Mouse (Mus musculus) c-Kit-positive CD71-positive TER-119-positive erythroid progenitor cells, embryonic 14.5 days (primary cell): Measurements from ENCODE around the gene Fignl1.
A peak's percentile ranks its signal among the peaks of the same experiment; 100 is the strongest.

Experiments
- DNase-seq: peaks from one replicate; pipeline ENCODE4 v3.0.0-alpha.2; 2013; ENCODE audit warnings: low spot score

The Fignl1 gene

DNA sequence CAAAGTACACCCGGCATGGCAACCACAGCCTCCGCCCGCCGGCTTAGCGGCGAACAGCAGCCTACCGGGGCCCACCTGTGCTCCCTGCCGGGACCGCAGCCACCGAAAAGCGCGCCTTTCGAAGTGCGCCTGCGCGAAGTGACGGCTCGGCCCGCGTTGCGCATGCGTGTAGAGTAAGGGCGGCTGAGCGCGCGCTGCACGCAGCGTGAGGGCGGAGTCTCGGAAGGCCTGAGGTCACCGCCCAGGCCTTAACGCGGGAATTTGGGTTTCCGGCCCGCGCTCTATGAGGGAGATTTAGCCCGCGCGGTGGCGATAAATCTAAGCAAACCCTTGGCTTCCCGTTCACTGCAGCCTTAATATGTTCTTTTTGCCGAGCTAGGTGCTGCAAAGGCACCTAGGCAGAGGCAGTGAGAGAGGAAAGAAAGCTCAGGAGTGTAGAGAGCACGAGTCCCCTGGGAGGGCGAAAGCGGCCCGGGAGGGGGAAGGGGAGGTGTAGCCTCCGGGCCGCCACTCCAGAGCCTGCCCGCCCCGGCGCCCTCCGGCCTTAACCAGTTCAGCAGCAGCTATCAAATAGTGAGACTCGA is at the start of gene Fignl1:
Gene Fignl1 (minus strand): TSS at position 143 of the 584 bp plus-strand sequence.
- DNase-seq = peak; percentile 97

GRCm38 (mm10) chr11:11856959-11857358 is 48.2 kb upstream of the Fignl1 start:
- no peak for DNase-seq

DNA sequence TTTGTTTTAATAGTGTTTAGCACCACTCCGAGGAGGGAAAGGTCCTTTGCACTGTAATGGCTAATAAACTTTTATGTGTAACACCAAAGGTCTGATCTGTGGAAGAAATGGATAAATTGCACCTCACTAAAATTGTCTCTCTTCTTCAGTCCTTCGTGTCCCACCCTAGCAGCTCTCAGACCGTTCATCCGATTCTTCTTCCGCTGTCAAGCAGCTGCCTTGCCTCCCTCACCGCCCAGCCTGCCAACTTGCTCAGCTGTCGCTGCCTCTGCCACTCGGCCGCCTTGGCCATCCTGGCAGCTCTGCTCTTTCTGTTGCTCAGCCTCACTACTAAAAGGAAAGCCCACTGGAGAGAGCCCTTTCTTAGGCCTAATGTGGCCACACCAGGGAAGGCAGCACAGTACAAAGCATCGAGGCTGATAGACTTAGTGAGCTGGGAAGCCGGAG is 46.9 kb upstream of the Fignl1 start:
- no peak for DNase-seq

- DNase-seq = no peak
Observed at GRCm38 (mm10) chr11:11855061-11855672, 46.4 kb upstream of the Fignl1 start.

- no peak for DNase-seq
Observed at GRCm38 (mm10) chr11:11853731-11854461, 45.1 kb upstream of the Fignl1 start.

GRCm38 (mm10) chr11:11851957-11852505 is 43.3 kb upstream of the Fignl1 start:
- no peak for DNase-seq

DNA sequence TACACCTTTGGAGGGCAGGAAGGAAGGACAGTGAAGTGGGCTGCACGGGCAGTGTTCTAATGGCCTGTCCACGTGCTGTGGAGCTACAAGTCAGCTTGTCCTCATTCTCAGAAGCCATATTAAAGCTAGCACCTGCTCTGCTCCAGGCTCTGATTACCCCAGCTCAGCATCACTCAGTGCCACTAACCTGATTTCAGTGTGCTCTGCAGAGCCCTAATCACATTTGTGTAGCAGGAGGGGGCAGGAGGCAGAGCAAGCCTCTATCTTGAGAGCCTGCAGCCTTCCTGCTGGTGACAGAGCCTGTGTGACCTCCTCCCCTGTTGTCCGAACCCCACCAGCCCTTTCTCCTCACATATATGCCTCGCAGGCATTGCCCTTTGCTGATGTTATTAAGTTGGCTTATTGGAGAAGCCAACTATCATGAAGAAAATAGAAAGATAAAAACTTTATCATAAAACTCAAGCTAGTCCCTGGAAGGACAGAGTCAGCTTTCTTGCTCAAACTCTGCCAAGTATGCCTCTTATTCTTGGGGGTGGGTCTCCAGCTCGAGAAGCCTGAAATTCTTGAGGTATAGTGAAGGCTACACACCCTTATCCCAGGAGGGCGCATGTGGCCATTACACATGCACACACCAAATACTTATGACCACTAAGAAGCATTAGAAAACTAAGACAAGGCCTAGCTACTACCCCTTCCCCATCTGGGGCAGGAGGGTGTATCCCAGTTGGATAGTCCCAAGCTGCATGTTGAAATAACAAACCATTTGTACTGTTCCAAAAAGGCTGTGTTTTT is 41.9 kb upstream of the Fignl1 start:
- no peak for DNase-seq

- no peak for DNase-seq
Observed at GRCm38 (mm10) chr11:11849513-11850311, 41.0 kb upstream of the Fignl1 start.

DNA sequence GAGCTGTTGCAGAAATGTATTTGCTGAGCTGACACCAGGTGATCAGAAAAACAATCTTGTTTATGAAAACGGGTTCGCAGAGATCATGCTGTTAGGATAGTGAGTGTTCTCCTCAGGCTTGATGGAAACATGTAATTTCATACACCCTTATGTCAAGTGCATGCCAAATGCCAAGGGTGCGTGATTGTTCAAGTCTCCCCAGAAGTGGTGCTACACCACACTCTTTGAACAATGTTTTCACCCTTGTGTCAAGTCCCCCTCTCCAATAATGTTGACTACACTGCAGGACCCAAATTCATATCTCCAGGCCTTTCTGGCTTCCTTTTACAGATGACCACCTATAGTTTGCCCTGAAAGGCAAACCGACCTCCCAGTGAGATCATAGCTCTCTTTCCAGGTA is 39.7 kb upstream of the Fignl1 start:
- DNase-seq = no peak

DNA sequence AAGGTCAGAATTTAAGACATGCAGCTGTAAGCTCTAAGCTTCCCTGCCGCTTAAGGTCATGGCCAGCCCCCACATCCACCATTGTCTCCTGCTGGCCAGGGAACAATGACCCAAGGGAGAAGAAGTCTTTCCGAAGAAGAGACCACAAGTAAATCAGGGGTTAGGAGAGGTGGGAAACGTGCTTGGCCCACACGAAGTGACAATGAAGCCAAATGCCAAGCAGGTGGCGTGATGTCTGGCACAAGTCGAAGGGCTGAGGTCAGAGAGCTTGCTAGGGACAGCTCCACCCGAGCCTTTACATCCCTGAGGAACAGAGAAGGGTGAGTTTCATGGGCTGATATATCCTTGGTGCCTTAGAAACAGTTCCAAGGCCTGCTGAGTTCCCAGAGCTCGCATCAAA is 36.3 kb upstream of the Fignl1 start:
- DNase-seq = no peak

GRCm38 (mm10) chr11:11844367-11844971 is 35.7 kb upstream of the Fignl1 start:
- DNase-seq = no peak

DNA sequence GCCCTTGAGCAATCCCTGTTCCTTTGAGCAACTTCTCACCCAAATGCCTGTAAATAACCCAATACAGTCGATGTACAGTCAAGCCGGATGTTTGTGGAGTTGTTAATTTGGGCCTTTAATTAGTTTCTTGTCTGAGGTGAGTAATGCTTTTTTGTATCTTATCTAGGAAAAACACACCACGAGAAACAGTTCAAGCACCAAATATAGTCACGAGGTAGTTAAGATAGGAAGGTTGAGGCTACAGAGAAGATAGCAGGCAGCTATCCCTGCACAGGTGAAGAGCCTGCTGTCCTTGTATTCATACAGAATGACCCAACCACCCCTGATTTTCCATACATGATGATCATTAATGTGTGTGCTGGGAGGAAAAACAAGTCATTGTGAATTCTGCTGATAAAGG is 32.8 kb upstream of the Fignl1 start:
- peak; percentile 70 for DNase-seq

DNA sequence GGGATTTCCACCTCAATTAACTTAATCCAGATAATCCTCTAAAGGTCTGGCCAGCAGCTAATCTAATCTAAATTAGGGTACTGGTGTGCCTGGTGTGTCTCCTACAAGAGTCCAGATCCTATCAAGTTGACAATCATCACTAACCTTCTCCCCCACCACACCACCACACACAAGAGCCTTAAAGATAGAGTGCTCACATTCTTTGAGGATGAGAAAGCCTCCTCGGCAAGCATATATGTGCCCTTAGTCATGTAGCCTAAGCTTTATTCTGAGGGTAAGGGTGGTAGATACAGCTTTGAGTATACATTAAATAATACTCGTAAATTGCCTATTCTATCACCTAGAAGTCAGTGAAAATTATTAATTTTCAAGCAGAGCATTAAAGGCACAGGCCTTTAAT is 32.0 kb upstream of the Fignl1 start:
- DNase-seq = no peak

DNA sequence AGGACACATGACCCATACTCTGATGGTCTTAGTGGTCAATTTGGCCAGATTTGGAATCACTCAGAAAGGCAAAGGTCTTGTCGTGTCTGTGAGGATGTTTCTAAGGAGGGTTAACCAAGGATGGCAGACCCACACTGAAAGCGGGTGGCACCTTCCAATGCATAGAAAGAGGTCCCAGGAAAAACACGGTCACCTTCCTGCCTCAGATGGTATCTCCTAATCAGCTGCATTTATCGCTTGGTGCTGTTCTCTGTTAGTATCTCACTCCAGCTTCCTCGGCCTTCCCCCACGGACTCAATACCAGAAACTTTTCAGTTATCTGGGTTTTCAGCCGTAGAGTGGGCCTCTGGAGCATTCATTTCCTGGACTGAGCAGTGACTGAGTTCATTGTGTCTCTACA is 31.1 kb upstream of the Fignl1 start:
- no peak for DNase-seq

- DNase-seq = no peak
Observed at GRCm38 (mm10) chr11:11837384-11837783, 28.6 kb upstream of the Fignl1 start.

DNA sequence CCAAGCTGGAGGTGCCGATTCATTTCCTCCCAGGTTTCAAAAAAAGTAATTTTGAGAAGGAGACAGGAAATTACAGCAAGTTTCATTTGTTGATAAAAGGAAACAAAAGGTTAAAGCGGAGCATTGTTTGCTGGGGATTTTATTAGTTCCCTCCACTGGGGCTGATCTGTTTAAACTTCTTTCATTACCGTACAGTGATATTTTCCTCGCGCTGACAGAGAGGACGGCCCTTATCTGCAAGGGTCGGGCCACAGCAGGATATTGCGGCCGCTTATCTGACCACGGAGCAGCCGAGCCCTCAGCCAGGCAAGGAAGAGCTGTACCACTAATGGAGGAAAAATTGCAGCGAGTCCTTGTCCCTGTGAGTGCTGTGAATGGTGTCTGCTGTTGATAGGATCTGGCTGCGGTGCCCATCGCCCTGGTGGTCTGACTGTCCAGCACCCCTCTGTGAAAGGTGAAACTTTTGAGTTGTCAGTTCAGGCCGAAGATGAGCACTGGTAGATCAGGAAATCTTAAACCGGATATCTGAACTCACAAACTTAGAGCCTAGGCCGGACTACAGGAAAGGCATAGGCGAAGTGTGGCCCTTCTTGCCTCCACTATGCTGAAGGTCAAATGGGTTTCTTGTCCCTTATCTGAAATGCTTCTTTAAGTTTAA is 28.1 kb upstream of the Fignl1 start:
- DNase-seq = peak; percentile 79

DNA sequence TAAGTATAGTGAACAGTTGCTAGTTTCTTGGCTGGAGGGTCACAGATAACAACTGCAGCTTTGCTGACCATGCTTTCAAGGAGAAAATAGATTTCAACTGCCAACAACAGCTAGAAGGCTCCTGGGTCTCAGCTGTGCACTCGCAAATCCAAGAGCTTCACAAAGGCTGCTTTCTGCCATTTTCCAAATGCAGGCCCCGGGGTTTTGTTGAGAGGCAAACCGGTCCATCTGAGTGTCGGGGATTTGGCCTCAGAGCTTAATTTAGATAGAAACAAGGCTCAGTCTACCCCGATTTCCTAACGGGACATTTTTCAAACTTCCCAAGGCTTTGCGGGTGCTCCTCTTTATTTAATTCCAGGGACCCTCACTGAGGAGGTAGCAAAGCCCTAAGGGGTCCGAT is 27.5 kb upstream of the Fignl1 start:
- DNase-seq = no peak

DNA sequence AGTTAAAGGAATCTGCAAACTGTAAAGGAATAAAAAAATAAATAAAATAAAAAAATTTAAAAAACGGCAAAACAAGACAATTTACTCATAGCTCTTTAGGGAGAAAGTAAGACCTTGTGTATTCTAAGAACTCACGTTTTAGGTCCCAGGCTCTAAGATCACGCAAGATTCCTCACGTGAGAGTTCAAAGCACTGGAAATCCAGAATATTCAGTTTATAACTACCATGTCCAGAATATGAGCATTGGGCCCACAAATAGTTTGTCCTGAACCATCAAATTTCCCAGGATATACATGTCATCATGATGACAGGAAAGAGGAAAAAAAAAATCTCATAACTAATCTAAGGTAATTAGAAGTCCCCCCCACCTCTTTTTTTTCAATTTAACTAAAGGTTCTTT is 27.0 kb upstream of the Fignl1 start:
- DNase-seq = no peak

DNA sequence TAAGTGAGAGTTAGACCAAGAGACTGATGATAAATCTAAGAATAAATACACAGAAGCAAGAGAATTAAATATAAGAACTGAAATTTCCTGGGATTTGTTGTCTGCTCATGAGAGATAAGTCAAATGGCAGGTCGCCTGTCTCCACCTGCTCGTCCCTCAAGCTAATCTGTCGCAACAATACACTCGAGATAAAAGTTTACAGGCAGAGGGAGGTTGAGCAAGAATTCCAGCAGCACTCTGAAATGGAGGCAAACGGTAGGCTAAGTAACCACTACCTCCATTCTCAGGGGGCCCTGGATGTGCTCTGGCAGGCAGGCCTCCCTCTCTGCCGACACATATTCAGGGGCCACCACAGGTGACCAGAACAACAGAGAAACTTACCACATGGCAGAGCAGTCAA is 26.6 kb upstream of the Fignl1 start:
- peak; percentile 76 for DNase-seq

GRCm38 (mm10) chr11:11833100-11833499 is 24.3 kb upstream of the Fignl1 start:
- DNase-seq = no peak

- DNase-seq = no peak
Observed at GRCm38 (mm10) chr11:11832755-11833084, 24.0 kb upstream of the Fignl1 start.
